Mouse (Mus musculus): ENCODE measurements around the gene Jph4. TPM values are rescaled to one million over a fixed set of nuclear protein-coding genes. Genes with fewer than 3 reads are reported as not detected.

The Jph4 gene
- polyA plus RNA-seq, 1 experiment from 2014 or later, result 41.3 TPM

DNA sequence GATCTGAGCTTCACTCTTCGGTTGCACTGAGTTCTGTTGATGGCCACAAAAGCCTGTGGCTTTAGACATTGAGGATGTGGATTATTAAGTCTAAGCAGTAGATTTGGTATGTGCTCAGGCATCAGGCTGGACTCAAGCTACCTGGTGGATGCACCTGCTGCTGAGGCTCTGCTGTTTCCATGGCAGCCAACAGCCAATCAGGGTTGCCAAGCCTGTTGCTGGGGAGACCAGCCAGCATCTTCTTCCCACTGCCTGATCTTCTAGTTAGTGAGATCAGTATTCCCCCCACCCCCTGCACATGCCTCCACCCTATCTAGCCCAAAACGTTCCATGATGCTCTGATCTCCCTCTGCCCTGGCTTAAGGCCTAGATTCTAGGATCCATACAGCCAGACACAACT, 5.0 kb downstream of the Jph4 start:
- Histone ChIP-seq H3K4me1 (ENCODE audit: control insufficient read depth, insufficient read depth, low read length) (peaks cover 23% of the 10 kb centered on the region), H3K9me3 (ENCODE audit: control insufficient read depth, low read length) (no peaks in the 10 kb centered on the region), H3K27ac (ENCODE audit: low read depth, low read length) (no peak overlapping the region), H3K27me3 (ENCODE audit: control insufficient read depth, insufficient read depth, low read length) (peaks cover 3% of the 10 kb centered on the region; the same call in 1 of the 2 replicates), H3K9ac (replicated peaks; ENCODE audit: low read depth, low read length) (no peak overlapping the region), H3K4me2 (ENCODE audit: low read depth, low read length) (no peak overlapping the region), H3K36me3 (ENCODE audit: control insufficient read depth, insufficient read depth, low read length) (peaks cover 4% of the 10 kb centered on the region; the same call in 1 of the 2 replicates), H3K4me3 (ENCODE audit: low read depth, low read length) (no peak overlapping the region)
- ATAC-seq (ENCODE audit: low read depth), result no peak
- WGBS, result 78% methylated on average over 2 of the region's 2 CpGs

DNA sequence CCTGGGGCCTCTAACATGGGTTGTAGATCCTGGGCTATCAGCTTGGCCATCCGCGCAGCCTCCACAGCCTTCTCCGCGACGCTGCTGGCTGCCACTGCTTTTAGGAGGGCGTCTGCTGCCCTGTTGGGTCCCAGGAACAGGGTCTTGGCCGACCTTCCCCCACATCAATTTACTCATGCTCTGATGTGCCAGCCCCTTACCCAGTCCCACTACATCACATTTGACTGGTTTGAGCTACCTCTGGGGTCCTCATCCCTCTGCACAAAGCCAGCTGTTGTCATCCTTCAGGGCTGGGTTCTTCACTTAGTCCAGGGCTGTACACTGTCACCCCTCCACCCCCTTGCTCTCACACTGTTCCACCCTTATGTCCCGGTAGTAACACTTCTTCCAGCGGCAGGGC, 6.7 kb downstream of the Jph4 start:
- no peak overlapping the region for H3K9ac ChIP-seq (replicated peaks; ENCODE audit: low read depth, low read length)
- no peak for ATAC-seq (ENCODE audit: low read depth)
- no peak overlapping the region for H3K27ac ChIP-seq (ENCODE audit: low read depth, low read length)
- WGBS, result 33% methylated on average over 9 of the region's 9 CpGs
- H3K36me3 ChIP-seq (ENCODE audit: control insufficient read depth, insufficient read depth, low read length), result peaks cover 4% of the 10 kb centered on the region; the same call in 1 of the 2 replicates
- H3K4me2 ChIP-seq (ENCODE audit: low read depth, low read length), result no peak overlapping the region
- H3K4me3 ChIP-seq (ENCODE audit: low read depth, low read length), result no peak overlapping the region
- no peaks in the 10 kb centered on the region for H3K9me3 ChIP-seq (ENCODE audit: control insufficient read depth, low read length)
- H3K4me1 ChIP-seq (ENCODE audit: control insufficient read depth, insufficient read depth, low read length), result peaks cover 26% of the 10 kb centered on the region
- H3K27me3 ChIP-seq (ENCODE audit: control insufficient read depth, insufficient read depth, low read length), result peaks cover 3% of the 10 kb centered on the region; the same call in 1 of the 2 replicates

- H3K9me3 ChIP-seq (ENCODE audit: control insufficient read depth, low read length), result no peaks in the 10 kb centered on the region
- peaks cover 3% of the 10 kb centered on the region; the same call in 1 of the 2 replicates for H3K27me3 ChIP-seq (ENCODE audit: control insufficient read depth, insufficient read depth, low read length)
- H3K9ac ChIP-seq (replicated peaks; ENCODE audit: low read depth, low read length), result peak overlapping the region; percentile 25; the same call in 1 of the 2 replicates
- ATAC-seq (ENCODE audit: low read depth), result no peak
- WGBS, result 15% methylated on average over 21 of the region's 21 CpGs
- H3K4me1 ChIP-seq (ENCODE audit: control insufficient read depth, insufficient read depth, low read length), result peaks cover 26% of the 10 kb centered on the region
- H3K4me2 ChIP-seq (ENCODE audit: low read depth, low read length), result no peak overlapping the region; the same call in 1 of the 2 replicates
- H3K4me3 ChIP-seq (ENCODE audit: low read depth, low read length), result no peak overlapping the region
- H3K27ac ChIP-seq (ENCODE audit: low read depth, low read length), result 0 out of 2 replicates have a peak overlapping the region, but pooled peaks have one; percentile 22
- peaks cover 4% of the 10 kb centered on the region; the same call in 1 of the 2 replicates for H3K36me3 ChIP-seq (ENCODE audit: control insufficient read depth, insufficient read depth, low read length)
Observed at GRCm38 (mm10) chr14:55109048-55109873, 7.5 kb downstream of the Jph4 start.

DNA sequence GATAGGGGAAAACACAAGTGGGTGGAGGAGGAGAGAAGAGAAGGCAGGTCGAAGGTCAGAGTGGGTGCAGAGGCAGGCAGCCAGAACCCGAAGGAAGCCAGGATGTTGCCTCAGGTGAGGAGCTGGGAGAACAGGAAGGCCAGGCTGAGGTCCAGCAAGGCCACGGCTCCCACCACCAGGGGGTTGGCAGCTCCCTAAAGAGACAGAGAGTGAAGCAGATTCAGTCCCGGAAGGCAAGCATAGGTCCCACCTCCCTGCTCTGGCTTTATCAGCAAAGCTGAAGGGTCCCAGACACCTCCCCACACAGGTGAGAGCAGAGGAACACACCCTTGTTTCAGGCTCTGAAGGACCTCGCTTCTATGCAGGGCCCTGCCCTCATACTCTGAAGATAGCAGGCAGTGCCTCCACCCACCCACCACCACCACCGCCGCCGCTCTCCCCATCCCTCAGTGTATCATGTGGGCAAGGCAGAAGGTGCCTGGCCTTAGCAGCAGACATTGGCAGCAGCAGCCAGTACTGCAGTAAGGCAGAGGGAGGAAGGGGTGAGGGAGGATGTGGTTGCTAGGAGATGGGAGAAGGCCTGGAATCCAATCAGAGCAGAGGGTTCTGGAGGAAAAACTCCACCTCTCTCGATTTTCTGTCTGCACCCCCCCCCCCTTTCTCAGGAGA, 8.4 kb downstream of the Jph4 start:
- 42% methylated on average over 9 of the region's 9 CpGs for WGBS
- Histone ChIP-seq H3K27me3 (ENCODE audit: control insufficient read depth, insufficient read depth, low read length) (peaks cover under 1% of the 10 kb centered on the region; the same call in 1 of the 2 replicates), H3K36me3 (ENCODE audit: control insufficient read depth, insufficient read depth, low read length) (peaks cover 3% of the 10 kb centered on the region; the same call in 1 of the 2 replicates), H3K9me3 (ENCODE audit: control insufficient read depth, low read length) (no peaks in the 10 kb centered on the region), H3K4me3 (ENCODE audit: low read depth, low read length) (no peak overlapping the region), H3K4me1 (ENCODE audit: control insufficient read depth, insufficient read depth, low read length) (peaks cover 20% of the 10 kb centered on the region), H3K27ac (ENCODE audit: low read depth, low read length) (peak overlapping the region; percentile 17; the same call in 1 of the 2 replicates), H3K4me2 (ENCODE audit: low read depth, low read length) (peak overlapping the region; percentile 14; the same call in 1 of the 2 replicates), H3K9ac (replicated peaks; ENCODE audit: low read depth, low read length) (peak overlapping the region; percentile 28; the same call in 1 of the 2 replicates)
- ATAC-seq (ENCODE audit: low read depth), result peak; percentile 68

DNA sequence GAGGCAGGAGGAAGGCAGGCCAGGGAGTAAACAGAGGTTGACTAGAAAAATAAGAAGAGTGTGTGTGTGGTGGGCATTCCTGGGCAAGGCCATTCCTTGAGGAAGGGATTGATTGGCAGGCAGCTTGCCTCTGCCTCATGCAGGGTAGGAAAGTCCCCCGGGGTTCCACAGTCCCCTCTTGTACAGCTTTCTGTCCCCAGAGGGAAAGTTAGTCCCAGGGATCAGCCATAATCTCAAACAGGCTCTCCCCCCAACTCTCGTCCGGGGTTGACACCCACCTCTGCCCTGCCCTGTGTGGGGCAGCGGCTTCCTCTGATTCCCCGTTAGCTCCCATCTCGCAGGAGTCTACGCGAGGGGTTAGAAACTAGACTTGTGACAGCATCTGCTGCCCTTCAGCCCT, 9.7 kb downstream of the Jph4 start:
- H3K27ac ChIP-seq (ENCODE audit: low read depth, low read length), result no peak overlapping the region
- H3K9ac ChIP-seq (replicated peaks; ENCODE audit: low read depth, low read length), result no peak overlapping the region
- no peak for ATAC-seq (ENCODE audit: low read depth)
- H3K4me2 ChIP-seq (ENCODE audit: low read depth, low read length), result no peak overlapping the region
- H3K27me3 ChIP-seq (ENCODE audit: control insufficient read depth, insufficient read depth, low read length), result no peaks in the 10 kb centered on the region
- H3K9me3 ChIP-seq (ENCODE audit: control insufficient read depth, low read length), result no peaks in the 10 kb centered on the region
- H3K4me1 ChIP-seq (ENCODE audit: control insufficient read depth, insufficient read depth, low read length), result peaks cover 20% of the 10 kb centered on the region
- 79% methylated on average over 8 of the region's 8 CpGs for WGBS
- H3K36me3 ChIP-seq (ENCODE audit: control insufficient read depth, insufficient read depth, low read length), result no peaks in the 10 kb centered on the region
- H3K4me3 ChIP-seq (ENCODE audit: low read depth, low read length), result no peak overlapping the region

- Histone ChIP-seq H3K4me3 (ENCODE audit: low read depth, low read length) (peak within 1 kb of the TSS; percentile 42), H3K4me2 (ENCODE audit: low read depth, low read length) (peak within 1 kb of the TSS; percentile 94), H3K27me3 (ENCODE audit: control insufficient read depth, insufficient read depth, low read length) (no peaks in the 10 kb centered on the region), H3K9ac (replicated peaks; ENCODE audit: low read depth, low read length) (peak within 1 kb of the TSS; percentile 68), H3K9me3 (ENCODE audit: control insufficient read depth, low read length) (no peaks in the 10 kb centered on the region), H3K27ac (ENCODE audit: low read depth, low read length) (peak within 1 kb of the TSS; percentile 64), H3K36me3 (ENCODE audit: control insufficient read depth, insufficient read depth, low read length) (no peaks in the 10 kb centered on the region), H3K4me1 (ENCODE audit: control insufficient read depth, insufficient read depth, low read length) (peaks cover 20% of the 10 kb centered on the region)
- ATAC-seq (ENCODE audit: low read depth), result peak; percentile 65
- under 1% methylated on average over 39 of the region's 39 CpGs for WGBS
Observed at GRCm38 (mm10) chr14:55105836-55106809, 10.6 kb downstream of the Jph4 start, which contains the start of gene Ap1g2. Gene Ap1g2, minus strand, starts transcription at chr14:55106593.

GRCm38 (mm10) chr14:55105386-55105785, 11.3 kb downstream of the Jph4 start:
- H3K36me3 ChIP-seq (ENCODE audit: control insufficient read depth, insufficient read depth, low read length), result no peaks in the 10 kb centered on the region
- peak overlapping the region; percentile 94 for H3K4me2 ChIP-seq (ENCODE audit: low read depth, low read length)
- ATAC-seq (ENCODE audit: low read depth), result no peak
- no peaks in the 10 kb centered on the region for H3K9me3 ChIP-seq (ENCODE audit: control insufficient read depth, low read length)
- peak overlapping the region; percentile 42; the same call in 1 of the 2 replicates for H3K4me3 ChIP-seq (ENCODE audit: low read depth, low read length)
- peaks cover 20% of the 10 kb centered on the region for H3K4me1 ChIP-seq (ENCODE audit: control insufficient read depth, insufficient read depth, low read length)
- H3K9ac ChIP-seq (replicated peaks; ENCODE audit: low read depth, low read length), result peak overlapping the region; percentile 25; the same call in 1 of the 2 replicates
- no peak overlapping the region for H3K27ac ChIP-seq (ENCODE audit: low read depth, low read length)
- 3% methylated on average over 7 of the region's 7 CpGs for WGBS
- H3K27me3 ChIP-seq (ENCODE audit: control insufficient read depth, insufficient read depth, low read length), result no peaks in the 10 kb centered on the region

GRCm38 (mm10) chr14:55104365-55104764, 12.4 kb downstream of the Jph4 start:
- WGBS, result 86% methylated on average over 18 of the region's 18 CpGs
- H3K36me3 ChIP-seq (ENCODE audit: control insufficient read depth, insufficient read depth, low read length), result no peaks in the 10 kb centered on the region
- no peaks in the 10 kb centered on the region for H3K27me3 ChIP-seq (ENCODE audit: control insufficient read depth, insufficient read depth, low read length)
- H3K4me2 ChIP-seq (ENCODE audit: low read depth, low read length), result no peak overlapping the region
- no peak for ATAC-seq (ENCODE audit: low read depth)
- H3K9me3 ChIP-seq (ENCODE audit: control insufficient read depth, low read length), result no peaks in the 10 kb centered on the region
- peaks cover 17% of the 10 kb centered on the region for H3K4me1 ChIP-seq (ENCODE audit: control insufficient read depth, insufficient read depth, low read length)
- H3K4me3 ChIP-seq (ENCODE audit: low read depth, low read length), result no peak overlapping the region
- H3K9ac ChIP-seq (replicated peaks; ENCODE audit: low read depth, low read length), result no peak overlapping the region
- H3K27ac ChIP-seq (ENCODE audit: low read depth, low read length), result no peak overlapping the region
